Mouse (Mus musculus) left cerebral cortex, adult 9 months (tissue): ENCODE measurements at regions not wholly inside any gene's neighbourhood (a gene's known extent, or its start where the extent isn't known, plus 50 kb on each side); places are given as distances from the start of the nearest gene placed in this dataset.

Experiments used
- DNase-seq, 2 experiments: peaks; one replicate each; pipeline ENCODE4 v3.0.0; 2022; ENCODE audit warnings: low spot score in 2 of 2

DNA sequence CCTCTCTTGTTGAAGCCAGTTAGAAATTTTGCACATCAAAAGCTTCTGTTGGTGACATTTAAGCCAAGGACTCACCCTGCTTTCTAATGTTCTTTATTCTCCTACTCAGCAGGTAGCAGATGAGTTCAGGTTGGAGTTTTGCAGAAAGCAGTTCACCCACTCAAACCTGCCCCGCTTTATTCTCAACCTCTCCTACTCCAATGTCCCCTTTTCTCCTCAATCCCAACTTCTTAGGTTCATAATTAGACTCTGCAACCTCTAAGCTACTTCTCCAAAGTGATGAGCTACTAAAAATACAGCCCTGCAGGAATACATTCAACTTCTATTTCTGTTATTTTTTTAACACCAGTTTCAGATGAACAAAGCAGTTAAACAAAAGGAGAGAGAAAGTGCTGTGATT lies 572.2 kb downstream of the Brinp1 start:
- peak in 1 of 2 experiments; percentile 53 for DNase-seq

DNA sequence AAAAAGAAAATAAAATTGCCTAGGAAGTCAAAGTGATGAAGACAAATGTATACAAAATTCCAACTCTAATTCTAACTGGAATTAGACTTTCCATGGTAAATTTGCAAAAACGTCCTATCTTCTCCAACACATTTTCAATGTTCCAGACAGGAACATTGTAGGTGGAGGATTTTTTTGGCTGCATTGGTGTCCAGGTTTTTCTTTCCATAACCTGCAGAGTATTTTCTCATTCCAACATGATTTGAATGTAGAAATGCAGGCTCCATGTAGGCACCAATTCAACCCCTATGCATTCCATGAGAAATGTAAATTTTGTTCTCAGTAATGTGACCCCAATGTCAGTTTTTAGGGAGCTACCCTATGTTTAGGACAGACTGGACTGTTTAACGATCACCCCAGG lies 586.2 kb downstream of the Brinp1 start:
- no peak for DNase-seq

GRCm38 (mm10) chr4:68319575-68319974 lies 634.6 kb downstream of the Brinp1 start:
- no peak for DNase-seq

DNA sequence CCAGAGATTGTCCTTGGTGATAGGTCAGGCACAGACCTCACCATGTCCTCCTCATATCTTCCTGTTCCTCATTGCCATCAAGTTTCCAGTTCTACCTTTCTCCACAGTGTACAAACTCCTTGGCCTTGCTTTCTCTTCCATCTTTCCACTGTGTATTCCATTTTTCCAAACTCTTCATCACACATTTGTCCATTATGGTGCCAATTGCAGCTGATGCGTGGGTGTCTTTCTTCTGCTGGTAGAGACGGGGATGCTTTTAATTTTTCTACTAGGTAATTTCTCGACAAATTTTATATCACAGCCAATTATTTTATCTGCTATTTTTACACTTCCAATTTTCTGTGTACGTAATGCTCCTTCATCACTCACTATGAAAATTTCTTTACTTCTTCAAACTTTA lies 641.4 kb downstream of the Brinp1 start:
- no peak for DNase-seq

DNA sequence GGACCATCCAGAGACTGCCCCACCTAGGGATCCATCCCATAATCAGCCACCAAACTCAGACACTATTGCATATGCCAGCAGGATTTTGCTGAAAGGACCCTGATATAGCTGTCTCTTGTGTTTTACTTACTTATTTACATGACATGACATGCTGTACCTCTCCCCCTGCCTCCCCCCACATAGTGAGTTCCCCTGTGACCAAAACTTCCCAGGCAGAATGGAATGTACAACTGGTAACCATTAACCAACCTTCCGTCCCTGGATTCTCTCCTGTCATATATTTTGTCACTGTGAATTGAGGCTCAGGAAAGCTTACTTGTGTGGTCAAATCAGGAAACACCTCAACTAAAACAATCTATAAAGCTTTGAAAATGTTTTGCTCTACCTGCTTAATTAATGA lies 669.4 kb downstream of the Brinp1 start:
- DNase-seq: no peak

- no peak for DNase-seq
Observed at GRCm38 (mm10) chr4:68280903-68281302, 673.3 kb downstream of the Brinp1 start.

DNA sequence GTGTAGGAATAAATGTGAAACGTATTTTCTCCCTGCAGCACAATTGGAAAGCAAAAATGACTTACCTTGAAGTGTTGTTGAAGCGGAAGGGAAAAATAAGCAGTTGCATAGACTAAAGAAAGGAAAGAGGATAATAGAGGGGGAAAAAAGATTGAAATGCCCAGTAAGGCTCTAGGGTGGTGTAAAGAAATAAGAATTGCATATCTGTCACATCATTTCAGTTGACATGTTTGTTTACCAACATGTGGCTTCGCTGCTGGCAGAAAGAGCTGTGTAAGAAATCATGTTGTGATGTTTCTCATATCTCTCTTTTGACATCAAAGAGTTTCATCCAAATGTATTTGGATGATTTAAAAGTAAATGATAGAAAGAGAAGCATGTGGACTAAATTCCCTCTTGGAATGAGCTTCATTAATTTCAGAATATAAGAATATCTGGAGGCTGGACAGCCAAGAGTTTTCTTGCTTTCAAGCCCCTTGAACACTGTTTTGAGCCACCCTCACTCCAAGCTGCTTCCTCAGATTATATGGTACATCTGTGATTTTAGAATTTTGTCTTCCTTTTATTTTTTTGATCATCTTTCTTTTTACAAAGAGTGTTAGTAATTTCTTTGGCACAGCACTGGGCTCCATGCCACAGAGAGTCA lies 679.0 kb downstream of the Brinp1 start:
- no peak for DNase-seq
